Mouse (Mus musculus): Measurements from ENCODE around the gene Olfr885.

Gene Olfr885

DNA sequence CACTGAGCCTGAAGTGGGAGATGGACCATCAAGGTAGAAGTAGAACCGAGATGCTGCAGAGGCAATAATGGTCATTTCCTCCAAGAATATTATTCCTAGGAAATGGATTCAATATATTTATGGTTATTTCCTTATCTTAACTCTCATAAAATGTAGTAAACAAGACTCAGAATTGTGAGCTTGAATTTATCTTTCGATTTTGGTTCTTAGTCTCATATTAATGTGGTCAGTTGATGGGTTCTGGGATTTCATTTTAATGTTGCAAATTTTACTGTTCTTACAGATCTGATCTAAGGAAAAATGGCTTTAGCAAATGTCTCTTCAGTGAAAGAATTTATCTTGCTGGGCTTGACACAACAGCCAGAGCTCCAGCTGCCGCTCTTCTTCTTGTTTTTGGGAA is at the start of gene Olfr885:
Gene Olfr885 (plus strand): TSS at position 301 of the 400 bp plus-strand sequence.
- DNase-seq (ENCODE audit: low spot score): no peak

DNA sequence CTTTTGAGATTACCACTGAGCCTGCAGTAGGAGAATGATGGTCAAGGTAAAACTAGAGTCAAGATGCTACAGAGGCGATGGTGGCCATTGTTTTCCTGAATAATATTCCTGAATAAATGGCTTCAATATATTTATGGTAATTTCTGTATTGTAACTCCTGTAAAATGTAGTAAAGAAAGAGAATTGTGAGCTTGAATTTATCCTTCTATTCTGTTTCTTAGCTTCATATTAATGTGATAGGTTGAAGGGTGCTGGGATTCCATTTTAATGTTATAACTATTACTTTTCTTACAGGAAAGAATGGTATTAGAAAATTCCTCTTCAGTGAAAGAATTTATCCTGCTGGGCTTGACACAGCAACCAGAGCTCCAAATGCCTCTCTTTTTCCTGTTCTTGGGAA is 35.6 kb upstream of the Olfr885 start, which contains the start of gene Olfr883:
Gene Olfr883 (plus strand): TSS at position 301 of the 400 bp plus-strand sequence.
- DNase-seq (ENCODE audit: low spot score): no peak

DNA sequence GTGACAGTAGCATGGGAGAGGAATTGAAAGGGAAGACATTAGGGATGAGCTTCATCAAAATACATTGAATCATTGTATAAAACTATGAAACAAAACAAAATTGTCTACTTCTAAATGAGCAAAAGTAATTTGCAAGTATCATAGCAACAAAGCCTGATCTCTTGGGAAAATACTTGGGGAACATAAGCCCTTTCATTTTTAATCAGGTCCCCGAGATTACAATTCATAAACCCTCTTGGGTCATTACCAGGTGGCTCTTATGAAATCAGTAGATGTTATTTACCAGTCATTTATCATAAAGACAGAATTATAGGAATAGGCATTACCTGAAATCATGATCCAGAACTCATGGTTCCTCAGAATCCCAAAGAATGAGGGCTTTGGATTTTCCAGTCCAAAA is 14.9 kb upstream of the Olfr885 start, which contains the start of gene Olfr884:
Gene Olfr884 (plus strand): TSS at position 301 of the 400 bp plus-strand sequence.
- no peak for DNase-seq (ENCODE audit: low spot score)

DNA sequence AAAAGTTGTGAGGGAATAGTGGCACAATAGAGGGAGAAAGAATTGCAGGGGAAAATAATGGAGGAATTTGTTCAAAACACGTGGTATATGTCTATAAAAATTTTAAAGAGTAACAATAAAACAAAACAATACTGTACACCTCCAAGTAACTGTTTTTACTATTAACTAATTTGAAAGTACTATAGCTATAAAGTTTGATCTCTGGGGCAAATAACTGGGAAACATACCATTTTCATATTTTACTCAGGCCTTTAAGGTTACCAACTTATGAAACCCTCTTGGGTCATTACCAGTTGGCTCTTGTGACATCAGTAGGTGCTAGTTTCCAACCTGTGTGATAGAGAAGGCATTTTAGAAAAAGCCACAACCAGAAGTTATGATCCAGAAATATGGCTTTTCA is 22.6 kb downstream of the Olfr885 start, which contains the start of gene Olfr887:
Gene Olfr887 (plus strand): TSS at position 301 of the 400 bp plus-strand sequence.
- no peak for DNase-seq (ENCODE audit: low spot score)

DNA sequence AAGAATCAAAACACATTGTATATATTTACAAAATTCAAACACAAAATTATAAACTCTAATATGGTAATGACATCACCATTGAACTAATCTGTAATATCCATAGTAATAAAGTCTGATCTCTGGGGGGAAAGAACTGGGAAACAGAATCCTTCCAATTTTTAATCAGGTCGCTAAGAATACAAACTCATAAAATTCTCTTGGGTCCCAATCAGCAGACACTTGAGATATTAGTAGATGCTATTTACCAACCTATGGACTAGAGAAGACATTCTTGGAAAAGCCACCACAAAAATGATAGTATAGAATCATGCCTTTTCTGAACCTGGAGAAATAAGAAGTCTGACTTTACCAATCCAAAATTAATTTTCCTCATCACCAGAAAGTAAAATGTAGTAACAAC is 46.7 kb downstream of the Olfr885 start, which contains the start of gene Olfr888:
Gene Olfr888 (plus strand): TSS at position 301 of the 400 bp plus-strand sequence.
- no peak for DNase-seq (ENCODE audit: low spot score)
